Mouse (Mus musculus) stomach, embryonic 16.5 days (tissue): ENCODE results near the gene Slc22a16. TPM values are rescaled to one million over a fixed set of nuclear protein-coding genes. Genes with fewer than 3 reads are reported as not detected.

Experiments
- ATAC-seq: fragments of 200-750 bp; cut with Nextera tagmentation; 2 replicates; pipeline ENCODE4 v1.8.0; 2017; ENCODE audit warnings: moderate number of reproducible peaks, moderate TSS enrichment; ENCODE audit not compliant: insufficient read depth, low FRiP score
- H3K27ac ChIP-seq: fragments of 300-500 bp; sonication (generic); 2 replicates; pipeline ENCODE4 v1.5.1; 2014; ENCODE audit warnings: low read length
- H3K27me3 ChIP-seq: fragments of 300-500 bp; sonication (generic); 2 replicates; pipeline ENCODE4 v1.6.1; 2014; ENCODE audit warnings: low read length, control low read depth, mixed read lengths; ENCODE audit not compliant: control insufficient read depth, insufficient read depth
- H3K36me3 ChIP-seq: fragments of 300-500 bp; sonication (generic); 2 replicates; pipeline ENCODE4 v1.6.1; 2014; ENCODE audit warnings: low read length; ENCODE audit not compliant: control insufficient read depth, insufficient read depth
- H3K4me1 ChIP-seq: fragments of 300-500 bp; sonication (generic); 2 replicates; pipeline ENCODE4 v1.6.1; 2014; ENCODE audit warnings: low read length, control low read depth, mixed read lengths; ENCODE audit not compliant: control insufficient read depth, insufficient read depth
- H3K4me2 ChIP-seq: fragments of 300-500 bp; sonication (generic); 2 replicates; pipeline ENCODE4 v1.6.1; 2014; ENCODE audit warnings: low read depth, low read length, mixed read lengths
- H3K4me3 ChIP-seq: fragments of 300-500 bp; sonication (generic); replicated peaks from 2 replicates; pipeline ENCODE4 v1.5.1; 2014; ENCODE audit warnings: mild to moderate bottlenecking, low read length
- H3K9ac ChIP-seq: fragments of 300-500 bp; sonication (generic); 2 replicates; pipeline ENCODE4 v1.6.1; 2014; ENCODE audit warnings: low read length
- H3K9me3 ChIP-seq: fragments of 300-500 bp; sonication (generic); replicated peaks from 2 replicates; pipeline ENCODE4 v1.6.1; 2016; ENCODE audit warnings: low read length, control low read depth; ENCODE audit not compliant: control insufficient read depth
- WGBS: fragments of 180-500 bp; shearing (Covaris S2); extraction: QIAGEN DNeasy Blood & Tissue Kit; methylation state at CpG from one replicate; pipeline ENCODE4 v1.1.7; 2014; 5-methylcytosine and 5-hydroxymethylcytosine counted together
- polyA plus RNA-seq: library from polyadenylated mRNA; unstranded; fragments of >200 nt; fragmentation: Nextera tagmentation; extraction: Ambion mirVana; gene quantifications from 2 replicates; pipeline ENCODE4 v1.2.1, GENCODE M21; 2015

The Slc22a16 gene
- polyA plus RNA-seq, 1 experiment from 2014 or later, result not detected

DNA sequence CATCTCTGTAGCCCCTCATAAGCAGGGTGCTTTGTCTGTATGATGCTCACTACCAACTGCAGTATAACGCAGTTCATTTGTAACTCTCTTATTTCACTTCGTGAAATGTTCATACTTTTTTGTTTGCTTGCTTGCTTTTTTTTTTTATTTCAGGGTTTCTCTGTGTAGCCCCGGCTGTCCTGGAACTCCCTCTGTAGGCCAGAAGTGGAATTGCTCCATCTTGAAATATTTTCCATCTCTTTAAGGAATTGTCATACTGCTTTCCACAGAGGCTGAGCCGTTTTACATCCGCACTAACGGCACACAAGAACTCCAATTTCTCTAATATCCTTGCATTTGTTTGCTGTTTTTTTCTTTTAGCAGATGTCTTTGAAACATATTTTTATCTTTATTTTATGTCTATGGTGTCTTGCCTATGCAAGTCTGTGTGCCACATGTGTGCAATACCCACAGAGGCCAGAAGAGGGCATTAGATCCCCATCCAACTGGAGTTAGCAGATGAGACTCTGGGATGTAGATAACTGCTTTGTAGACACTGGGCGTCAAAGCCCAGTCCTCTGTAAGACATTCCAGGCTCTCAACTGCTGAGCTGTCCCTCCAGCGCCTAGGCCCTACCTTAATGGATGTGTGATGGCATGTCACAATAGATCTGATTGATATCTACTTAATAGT lies 13.6 kb downstream of the Slc22a16 start:
- Histone ChIP-seq H3K9ac (no peak overlapping the region), H3K27ac (no peak overlapping the region), H3K27me3 (no peaks in the 10 kb centered on the region), H3K4me1 (no peaks in the 10 kb centered on the region), H3K36me3 (no peaks in the 10 kb centered on the region), H3K9me3 (no peaks in the 10 kb centered on the region), H3K4me3 (no peak overlapping the region), H3K4me2 (no peak overlapping the region)
- 75% methylated on average over 8 of the region's 8 CpGs for WGBS
- no peak for ATAC-seq

DNA sequence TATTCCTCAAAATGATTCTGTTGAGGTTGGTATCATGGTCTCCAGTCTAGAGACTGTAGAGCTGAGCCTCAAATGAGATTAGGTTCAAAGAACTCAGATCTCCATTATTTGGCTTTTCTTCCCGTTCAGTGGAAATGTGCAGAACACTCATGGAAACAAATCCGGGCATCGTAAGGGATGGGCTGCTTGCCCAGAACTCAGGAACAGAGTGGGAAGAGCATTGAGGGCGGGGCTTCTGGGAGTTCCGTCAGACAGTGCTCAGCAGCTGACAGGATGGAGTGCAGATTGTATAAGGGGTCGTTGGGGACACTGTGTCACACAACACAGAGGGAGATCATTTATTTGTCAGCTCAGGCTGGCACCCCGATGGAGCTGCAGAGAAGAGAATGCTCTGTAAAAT lies 22.1 kb downstream of the Slc22a16 start:
- Histone ChIP-seq H3K4me3 (no peak overlapping the region), H3K27me3 (no peaks in the 10 kb centered on the region), H3K9me3 (0 out of 2 replicates have a peak, but pooled peaks cover 4% of the 10 kb centered on the region), H3K36me3 (no peaks in the 10 kb centered on the region), H3K9ac (no peak overlapping the region), H3K4me1 (no peaks in the 10 kb centered on the region), H3K27ac (no peak overlapping the region), H3K4me2 (no peak overlapping the region)
- no peak for ATAC-seq
- 53% methylated on average over 7 of the region's 7 CpGs for WGBS

GRCm38 (mm10) chr10:40597177-40597576 lies 27.0 kb downstream of the Slc22a16 start:
- no peak overlapping the region for H3K27ac ChIP-seq
- H3K4me2 ChIP-seq, result no peak overlapping the region
- H3K9me3 ChIP-seq, result 0 out of 2 replicates have a peak, but pooled peaks cover 4% of the 10 kb centered on the region
- ATAC-seq, result no peak
- H3K9ac ChIP-seq, result no peak overlapping the region
- WGBS, result 92% methylated on average over 3 of the region's 3 CpGs
- H3K27me3 ChIP-seq, result no peaks in the 10 kb centered on the region
- no peaks in the 10 kb centered on the region for H3K4me1 ChIP-seq
- H3K36me3 ChIP-seq, result no peaks in the 10 kb centered on the region
- H3K4me3 ChIP-seq, result no peak overlapping the region

- H3K9me3 ChIP-seq, result peaks cover 9% of the 10 kb centered on the region; the same call in 1 of the 2 replicates
- H3K27me3 ChIP-seq, result no peaks in the 10 kb centered on the region
- H3K36me3 ChIP-seq, result no peaks in the 10 kb centered on the region
- no peak for ATAC-seq
- no peaks in the 10 kb centered on the region for H3K4me1 ChIP-seq
- no peak overlapping the region for H3K4me2 ChIP-seq
- H3K27ac ChIP-seq, result no peak overlapping the region
- no peak overlapping the region for H3K9ac ChIP-seq
- H3K4me3 ChIP-seq, result no peak overlapping the region
- WGBS, result 67% methylated on average over 6 of the region's 6 CpGs
These were observed 34.7 kb downstream of the Slc22a16 start for GRCm38 (mm10) chr10:40604706-40605394.

- no peaks in the 10 kb centered on the region for H3K27me3 ChIP-seq
- H3K4me1 ChIP-seq, result no peaks in the 10 kb centered on the region
- H3K36me3 ChIP-seq, result no peaks in the 10 kb centered on the region
- no peaks in the 10 kb centered on the region for H3K9me3 ChIP-seq
- H3K4me2 ChIP-seq, result no peak overlapping the region
- ATAC-seq, result no peak
- no peak overlapping the region for H3K27ac ChIP-seq
- no peak overlapping the region for H3K4me3 ChIP-seq
- H3K9ac ChIP-seq, result no peak overlapping the region
These were observed 47.8 kb downstream of the Slc22a16 start for GRCm38 (mm10) chr10:40617973-40618372.

DNA sequence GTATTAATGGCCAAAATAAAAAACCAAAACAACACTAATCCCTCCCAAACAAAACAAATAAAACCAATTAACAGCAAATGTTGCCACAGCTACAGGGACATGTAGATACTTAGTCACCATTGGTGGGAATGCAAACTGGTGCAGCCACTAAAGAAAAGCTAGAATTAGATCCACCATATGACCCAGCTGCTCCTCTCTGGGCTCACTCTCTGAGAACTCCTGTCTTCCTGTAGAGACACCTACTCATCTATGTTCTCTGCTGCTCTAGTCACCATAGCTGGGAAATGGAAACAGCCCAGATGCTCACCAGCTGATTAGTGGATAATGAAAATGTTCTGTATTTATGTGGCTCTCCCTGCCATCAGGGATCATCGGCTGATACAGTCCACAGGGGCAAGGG lies 49.6 kb downstream of the Slc22a16 start:
- Histone ChIP-seq H3K36me3 (no peaks in the 10 kb centered on the region), H3K27me3 (no peaks in the 10 kb centered on the region), H3K9ac (no peak overlapping the region), H3K4me2 (no peak overlapping the region), H3K4me1 (no peaks in the 10 kb centered on the region), H3K9me3 (no peaks in the 10 kb centered on the region), H3K4me3 (no peak overlapping the region), H3K27ac (no peak overlapping the region)
- no peak for ATAC-seq
- WGBS, result 59% methylated on average over 1 of the region's 1 CpGs

DNA sequence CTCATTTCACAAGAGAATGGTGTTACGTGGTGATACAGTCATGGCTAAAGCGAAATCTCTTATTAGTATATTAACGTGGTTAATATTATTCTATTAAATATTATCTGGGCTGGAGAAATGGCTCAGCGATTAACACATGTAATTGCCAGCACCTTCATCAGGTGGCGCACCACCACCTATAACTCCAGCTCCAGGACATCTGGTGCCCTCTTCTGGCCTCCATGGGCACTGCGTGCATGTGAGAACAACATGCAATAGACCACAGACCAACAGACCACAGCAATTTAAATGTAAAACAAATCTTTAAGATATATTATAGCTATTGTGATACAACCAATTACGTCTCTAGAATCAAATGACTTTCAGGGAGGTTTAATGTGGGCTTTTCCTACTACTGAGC lies 59.0 kb downstream of the Slc22a16 start:
- H3K27me3 ChIP-seq, result no peaks in the 10 kb centered on the region
- H3K4me1 ChIP-seq, result 0 out of 2 replicates have a peak, but pooled peaks cover 3% of the 10 kb centered on the region
- no peak overlapping the region for H3K4me3 ChIP-seq
- no peak overlapping the region for H3K9ac ChIP-seq
- H3K9me3 ChIP-seq, result no peaks in the 10 kb centered on the region
- H3K36me3 ChIP-seq, result no peaks in the 10 kb centered on the region
- no peak overlapping the region for H3K4me2 ChIP-seq
- ATAC-seq, result 0 out of 2 replicates have a peak, but pooled peaks have one; percentile 7
- no peak overlapping the region for H3K27ac ChIP-seq
- WGBS, result 76% methylated on average over 7 of the region's 7 CpGs

GRCm38 (mm10) chr10:40629656-40630311 lies 59.6 kb downstream of the Slc22a16 start, which contains the start of gene Ddo:
Ddo (plus strand) TSS chr10:40630011.
- Histone ChIP-seq H3K9me3 (no peaks in the 10 kb centered on the region), H3K4me2 (0 out of 2 replicates have a peak within 1 kb of the TSS, but pooled peaks have one; percentile 24), H3K4me1 (0 out of 2 replicates have a peak, but pooled peaks cover 3% of the 10 kb centered on the region), H3K9ac (no peak within 1 kb of the TSS), H3K27me3 (no peaks in the 10 kb centered on the region), H3K27ac (peak within 1 kb of the TSS; percentile 50; the same call in 1 of the 2 replicates), H3K36me3 (no peaks in the 10 kb centered on the region), H3K4me3 (no peak within 1 kb of the TSS; the same call in 1 of the 2 replicates)
- WGBS, result 31% methylated on average over 8 of the region's 8 CpGs
- ATAC-seq, result peak; percentile 68; the same call in 1 of the 2 replicates

- WGBS, result 71% methylated on average over 5 of the region's 5 CpGs
- Histone ChIP-seq H3K27ac (peak overlapping the region; percentile 50; the same call in 1 of the 2 replicates), H3K36me3 (no peaks in the 10 kb centered on the region), H3K9ac (no peak overlapping the region), H3K9me3 (no peaks in the 10 kb centered on the region), H3K27me3 (no peaks in the 10 kb centered on the region), H3K4me1 (0 out of 2 replicates have a peak, but pooled peaks cover 3% of the 10 kb centered on the region), H3K4me3 (no peak overlapping the region), H3K4me2 (0 out of 2 replicates have a peak overlapping the region, but pooled peaks have one; percentile 24)
- ATAC-seq, result no peak
These were observed 60.3 kb downstream of the Slc22a16 start for GRCm38 (mm10) chr10:40630457-40630856.
